Mouse (Mus musculus): ENCODE results near the gene Ccdc141. TPM values are rescaled to one million over a fixed set of nuclear protein-coding genes. Genes with fewer than 3 reads are reported as not detected.

The Ccdc141 gene
- polyA plus RNA-seq, 1 experiment from 2014 or later = 10.7 TPM

DNA sequence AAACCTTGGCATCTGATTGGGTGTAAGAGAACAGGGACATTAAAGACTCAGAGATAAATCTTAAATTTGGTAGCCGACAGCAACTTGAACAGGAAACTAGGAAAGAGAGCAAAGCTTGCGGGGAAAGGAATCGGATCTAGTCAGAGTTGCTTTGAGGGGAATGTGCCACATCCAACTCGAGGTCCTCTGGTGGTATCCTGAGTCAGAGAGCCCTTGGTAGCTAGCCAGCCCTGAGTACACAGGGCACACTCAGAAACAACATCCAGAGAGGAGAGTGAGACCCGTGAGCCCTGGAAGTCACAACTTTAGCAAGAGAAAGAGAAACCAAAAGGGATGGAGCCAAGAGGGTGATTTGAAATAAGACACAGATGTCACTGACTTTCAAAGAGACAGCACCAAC lies 24.6 kb upstream of the Ccdc141 start:
- Histone ChIP-seq H3K9ac (no peak overlapping the region), H3K27ac (no peak overlapping the region), H3K9me3 (ENCODE audit: control insufficient read depth, low read length) (no peaks in the 10 kb centered on the region), H3K4me1 (replicated peaks; ENCODE audit: control insufficient read depth, insufficient read depth, low read length) (no peaks in the 10 kb centered on the region), H3K36me3 (replicated peaks; ENCODE audit: control insufficient read depth, insufficient read depth) (peaks cover 70% of the 10 kb centered on the region), H3K4me3 (replicated peaks; ENCODE audit: low read length) (no peak overlapping the region), H3K4me2 (replicated peaks) (no peak overlapping the region), H3K27me3 (ENCODE audit: control insufficient read depth, insufficient read depth, low read length) (no peaks in the 10 kb centered on the region)
- ATAC-seq (ENCODE audit: low FRiP score) (no peak), DNase-seq (ENCODE audit: low spot score) (no peak)
- WGBS = 92% methylated on average over 5 of the region's 5 CpGs

DNA sequence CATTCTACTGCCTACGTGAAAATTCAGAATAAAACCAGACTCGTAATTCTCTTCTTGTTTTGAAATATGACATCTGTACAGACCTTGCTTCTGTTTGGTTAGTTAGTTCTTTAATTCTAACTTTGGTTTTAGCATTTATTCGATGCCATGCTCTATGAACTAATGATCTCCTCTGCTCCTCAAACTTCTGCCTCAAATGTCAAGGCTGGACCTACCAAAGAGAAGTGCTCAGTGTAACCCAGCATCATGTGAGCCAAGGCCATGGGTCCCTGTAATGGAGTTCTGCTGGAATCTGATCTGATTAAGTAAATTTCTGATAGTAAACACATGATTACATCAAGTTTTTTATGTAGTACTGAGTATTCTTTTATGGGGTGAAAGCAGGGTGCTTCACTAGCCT lies 21.4 kb upstream of the Ccdc141 start:
- no peak overlapping the region for H3K4me2 ChIP-seq (replicated peaks)
- no peak overlapping the region for H3K27ac ChIP-seq
- peaks cover 86% of the 10 kb centered on the region for H3K36me3 ChIP-seq (replicated peaks; ENCODE audit: control insufficient read depth, insufficient read depth)
- 95% methylated on average over 3 of the region's 3 CpGs for WGBS
- no peaks in the 10 kb centered on the region for H3K4me1 ChIP-seq (replicated peaks; ENCODE audit: control insufficient read depth, insufficient read depth, low read length)
- ATAC-seq (ENCODE audit: low FRiP score) = no peak
- H3K9ac ChIP-seq = no peak overlapping the region
- H3K4me3 ChIP-seq (replicated peaks; ENCODE audit: low read length) = no peak overlapping the region
- H3K9me3 ChIP-seq (ENCODE audit: control insufficient read depth, low read length) = no peaks in the 10 kb centered on the region
- no peak for DNase-seq (ENCODE audit: low spot score)
- no peaks in the 10 kb centered on the region for H3K27me3 ChIP-seq (ENCODE audit: control insufficient read depth, insufficient read depth, low read length)

DNA sequence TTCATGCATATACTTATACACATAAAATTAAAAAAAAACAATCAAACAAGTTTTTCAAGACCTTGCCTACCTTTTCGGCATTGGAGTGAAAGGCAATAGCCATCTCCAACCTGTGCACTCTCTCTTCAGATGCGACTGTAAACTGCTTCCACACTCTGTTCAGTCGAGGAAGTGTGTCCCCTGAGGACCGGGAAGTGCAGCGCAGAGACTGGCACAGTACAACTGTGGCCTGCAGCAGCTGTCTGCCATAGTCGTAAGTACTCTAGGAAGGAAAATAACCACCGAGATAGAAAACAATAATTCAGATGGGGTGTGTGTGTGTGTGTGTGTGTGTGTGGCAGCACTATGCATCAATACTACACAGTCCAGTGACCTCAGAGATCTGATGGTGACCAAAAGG lies 20.5 kb upstream of the Ccdc141 start:
- Histone ChIP-seq H3K4me3 (replicated peaks; ENCODE audit: low read length) (no peak overlapping the region), H3K36me3 (replicated peaks; ENCODE audit: control insufficient read depth, insufficient read depth) (peaks cover 84% of the 10 kb centered on the region), H3K4me1 (replicated peaks; ENCODE audit: control insufficient read depth, insufficient read depth, low read length) (no peaks in the 10 kb centered on the region), H3K9me3 (ENCODE audit: control insufficient read depth, low read length) (no peaks in the 10 kb centered on the region), H3K27ac (no peak overlapping the region), H3K27me3 (ENCODE audit: control insufficient read depth, insufficient read depth, low read length) (no peaks in the 10 kb centered on the region), H3K9ac (no peak overlapping the region), H3K4me2 (replicated peaks) (no peak overlapping the region)
- WGBS = 88% methylated on average over 7 of the region's 7 CpGs
- ATAC-seq (ENCODE audit: low FRiP score) (no peak), DNase-seq (ENCODE audit: low spot score) (no peak)

DNA sequence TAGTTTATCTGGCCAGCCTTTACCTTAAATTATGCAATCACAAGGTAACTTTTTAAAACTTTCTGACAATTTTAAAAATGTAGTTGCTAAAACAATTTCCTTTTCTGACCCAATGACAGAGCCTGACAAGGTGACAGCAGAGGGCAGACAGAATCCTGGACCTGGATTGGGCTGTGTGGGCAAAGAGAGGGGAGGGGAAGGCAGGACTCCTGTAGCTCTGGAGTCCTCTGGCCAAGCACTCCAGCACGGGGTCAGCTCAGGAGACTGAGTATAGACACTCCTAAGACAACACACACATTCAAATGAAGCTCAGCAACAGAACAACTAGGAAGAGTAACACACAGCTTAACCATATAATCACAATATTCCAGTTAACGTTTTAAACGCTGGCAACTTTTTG lies 19.9 kb upstream of the Ccdc141 start:
- H3K4me1 ChIP-seq (replicated peaks; ENCODE audit: control insufficient read depth, insufficient read depth, low read length) = no peaks in the 10 kb centered on the region
- no peak overlapping the region for H3K9ac ChIP-seq
- no peaks in the 10 kb centered on the region for H3K9me3 ChIP-seq (ENCODE audit: control insufficient read depth, low read length)
- no peak overlapping the region for H3K27ac ChIP-seq
- 94% methylated on average over 3 of the region's 3 CpGs for WGBS
- H3K4me3 ChIP-seq (replicated peaks; ENCODE audit: low read length) = no peak overlapping the region
- ATAC-seq (ENCODE audit: low FRiP score) (no peak), DNase-seq (ENCODE audit: low spot score) (no peak)
- peaks cover 82% of the 10 kb centered on the region for H3K36me3 ChIP-seq (replicated peaks; ENCODE audit: control insufficient read depth, insufficient read depth)
- no peak overlapping the region for H3K4me2 ChIP-seq (replicated peaks)
- H3K27me3 ChIP-seq (ENCODE audit: control insufficient read depth, insufficient read depth, low read length) = no peaks in the 10 kb centered on the region

DNA sequence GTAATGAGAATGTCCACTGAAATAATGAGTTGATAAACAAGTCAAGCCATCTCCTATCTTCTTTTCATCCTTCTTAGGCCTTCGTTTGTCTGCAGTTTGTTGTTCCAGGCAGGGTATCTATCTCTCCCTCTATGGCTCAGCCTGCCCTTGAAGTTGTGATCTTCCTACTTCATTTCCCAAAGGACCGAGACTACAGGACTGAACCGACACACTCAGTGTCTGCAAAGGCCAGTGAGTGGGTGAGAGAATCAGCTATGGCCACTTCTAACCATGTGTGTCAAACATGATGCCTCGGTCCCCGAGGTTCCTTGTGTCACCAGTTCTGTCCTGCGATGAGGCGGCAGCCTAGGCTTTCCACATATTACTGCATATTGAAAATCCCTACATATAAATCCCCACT lies 19.2 kb upstream of the Ccdc141 start:
- ATAC-seq (ENCODE audit: low FRiP score) = no peak

DNA sequence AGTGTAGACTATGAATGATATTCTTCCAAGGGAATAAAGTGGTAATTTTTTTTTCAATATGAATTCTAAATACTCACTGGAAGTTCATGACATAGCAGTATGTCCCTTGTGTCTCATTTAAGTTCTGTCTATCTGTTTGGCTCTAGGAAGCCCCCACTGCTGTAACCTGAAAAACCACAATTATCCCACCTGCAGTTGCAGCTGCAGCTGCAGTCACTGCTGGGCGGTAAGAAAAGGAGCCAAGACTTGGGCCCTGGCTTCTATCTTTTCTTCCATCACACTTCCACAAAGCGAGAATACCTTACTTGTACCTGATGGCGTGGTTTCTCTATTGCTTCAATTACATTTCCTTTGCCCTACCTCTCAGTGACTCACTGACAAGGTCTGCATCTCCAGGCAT lies 17.1 kb upstream of the Ccdc141 start:
- Histone ChIP-seq H3K27ac (no peak overlapping the region), H3K36me3 (replicated peaks; ENCODE audit: control insufficient read depth, insufficient read depth) (peaks cover 69% of the 10 kb centered on the region), H3K9me3 (ENCODE audit: control insufficient read depth, low read length) (no peaks in the 10 kb centered on the region), H3K4me1 (replicated peaks; ENCODE audit: control insufficient read depth, insufficient read depth, low read length) (no peaks in the 10 kb centered on the region), H3K9ac (no peak overlapping the region), H3K4me3 (replicated peaks; ENCODE audit: low read length) (no peak overlapping the region), H3K27me3 (ENCODE audit: control insufficient read depth, insufficient read depth, low read length) (no peaks in the 10 kb centered on the region), H3K4me2 (replicated peaks) (no peak overlapping the region)
- ATAC-seq (ENCODE audit: low FRiP score) (no peak), DNase-seq (ENCODE audit: low spot score) (no peak)
- WGBS = 96% methylated on average over 3 of the region's 3 CpGs

More for the DNA sequence above, 19.2 kb upstream of the Ccdc141 start:
- Histone ChIP-seq H3K4me2 (replicated peaks) (no peak overlapping the region), H3K27ac (no peak overlapping the region), H3K36me3 (replicated peaks; ENCODE audit: control insufficient read depth, insufficient read depth) (peaks cover 82% of the 10 kb centered on the region), H3K4me1 (replicated peaks; ENCODE audit: control insufficient read depth, insufficient read depth, low read length) (no peaks in the 10 kb centered on the region), H3K4me3 (replicated peaks; ENCODE audit: low read length) (no peak overlapping the region), H3K9ac (no peak overlapping the region), H3K9me3 (ENCODE audit: control insufficient read depth, low read length) (no peaks in the 10 kb centered on the region), H3K27me3 (ENCODE audit: control insufficient read depth, insufficient read depth, low read length) (no peaks in the 10 kb centered on the region)
- 93% methylated on average over 7 of the region's 7 CpGs for WGBS
- DNase-seq (ENCODE audit: low spot score) = no peak

DNA sequence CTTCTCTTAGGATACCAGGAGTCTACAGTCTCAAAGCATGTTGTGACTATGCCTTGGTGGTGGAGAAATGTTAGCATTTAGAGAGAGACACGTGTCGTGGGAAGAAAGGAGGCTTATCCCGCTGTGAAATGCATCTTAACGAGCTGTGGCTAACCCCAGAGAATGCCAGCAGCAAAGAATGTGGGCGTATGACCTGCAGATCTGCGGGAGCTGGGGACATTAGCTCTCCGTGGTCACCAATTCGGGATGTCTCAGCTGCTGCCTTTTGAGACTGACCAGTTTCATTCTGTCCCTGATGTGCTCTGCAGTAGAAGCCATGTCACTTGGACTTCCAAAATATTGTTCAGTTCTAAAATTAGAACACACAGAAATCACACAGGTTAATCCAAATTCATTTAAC lies 16.5 kb upstream of the Ccdc141 start:
- ATAC-seq (ENCODE audit: low FRiP score) = no peak
- H3K4me2 ChIP-seq (replicated peaks) = no peak overlapping the region
- peaks cover 63% of the 10 kb centered on the region for H3K36me3 ChIP-seq (replicated peaks; ENCODE audit: control insufficient read depth, insufficient read depth)
- H3K9me3 ChIP-seq (ENCODE audit: control insufficient read depth, low read length) = no peaks in the 10 kb centered on the region
- no peak overlapping the region for H3K4me3 ChIP-seq (replicated peaks; ENCODE audit: low read length)
- no peaks in the 10 kb centered on the region for H3K4me1 ChIP-seq (replicated peaks; ENCODE audit: control insufficient read depth, insufficient read depth, low read length)
- H3K9ac ChIP-seq = no peak overlapping the region
- no peak overlapping the region for H3K27ac ChIP-seq
- DNase-seq (ENCODE audit: low spot score) = no peak
- WGBS = 70% methylated on average over 8 of the region's 8 CpGs
- no peaks in the 10 kb centered on the region for H3K27me3 ChIP-seq (ENCODE audit: control insufficient read depth, insufficient read depth, low read length)

DNA sequence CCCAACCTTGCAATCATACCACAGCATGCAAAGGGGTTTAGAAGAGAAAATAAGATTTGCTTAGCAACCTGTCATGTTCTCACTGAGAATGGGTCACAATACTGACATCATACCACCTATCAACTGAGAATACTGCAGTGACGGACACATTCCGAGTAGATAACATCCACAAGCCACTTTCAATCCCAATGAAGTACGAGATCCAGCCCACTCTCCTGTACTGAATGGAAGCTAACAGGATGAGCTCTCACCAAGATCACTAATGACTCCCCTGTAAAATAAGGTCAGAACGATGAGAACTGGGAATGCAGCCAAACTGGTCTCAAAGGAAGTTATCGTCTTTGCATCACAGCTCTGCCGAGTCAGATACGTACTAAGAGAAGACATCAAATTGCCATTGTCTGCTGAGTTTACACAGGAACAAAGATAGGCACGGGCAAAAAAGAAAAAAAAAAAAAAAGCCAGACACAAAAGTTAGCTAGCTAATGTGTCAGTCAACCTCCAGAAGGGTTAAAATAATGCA lies 13.7 kb upstream of the Ccdc141 start:
- H3K27ac ChIP-seq = peak overlapping the region; percentile 38; the same call in 1 of the 2 replicates
- H3K9ac ChIP-seq = no peak overlapping the region
- ATAC-seq (ENCODE audit: low FRiP score) (no peak), DNase-seq (ENCODE audit: low spot score) (no peak)
- H3K9me3 ChIP-seq (ENCODE audit: control insufficient read depth, low read length) = no peaks in the 10 kb centered on the region
- H3K27me3 ChIP-seq (ENCODE audit: control insufficient read depth, insufficient read depth, low read length) = no peaks in the 10 kb centered on the region
- 61% methylated on average over 8 of the region's 8 CpGs for WGBS
- no peaks in the 10 kb centered on the region for H3K4me1 ChIP-seq (replicated peaks; ENCODE audit: control insufficient read depth, insufficient read depth, low read length)
- peaks cover 38% of the 10 kb centered on the region for H3K36me3 ChIP-seq (replicated peaks; ENCODE audit: control insufficient read depth, insufficient read depth)
- no peak overlapping the region for H3K4me3 ChIP-seq (replicated peaks; ENCODE audit: low read length)
- H3K4me2 ChIP-seq (replicated peaks) = no peak overlapping the region

DNA sequence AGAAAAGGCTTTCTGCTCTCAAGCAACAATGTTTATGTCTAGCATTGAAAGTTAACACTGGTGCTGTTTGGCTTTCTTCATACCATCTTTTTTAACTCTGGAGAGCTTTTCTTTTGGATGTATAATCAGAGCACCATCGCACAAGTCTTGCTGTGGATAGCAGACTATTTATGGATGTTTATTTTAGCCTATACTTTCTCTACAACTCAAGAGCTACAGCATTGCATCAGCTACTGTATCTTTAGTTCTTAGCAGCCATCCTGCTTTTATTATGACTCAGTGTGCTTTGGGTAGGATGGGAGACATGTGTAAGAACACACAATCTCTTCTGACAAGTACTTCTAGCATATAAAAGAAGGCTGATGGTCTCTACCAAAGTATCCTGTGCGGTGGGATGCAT lies 13.2 kb upstream of the Ccdc141 start:
- Histone ChIP-seq H3K4me3 (replicated peaks; ENCODE audit: low read length) (no peak overlapping the region), H3K9me3 (ENCODE audit: control insufficient read depth, low read length) (no peaks in the 10 kb centered on the region), H3K27ac (peak overlapping the region; percentile 9; the same call in 1 of the 2 replicates), H3K36me3 (replicated peaks; ENCODE audit: control insufficient read depth, insufficient read depth) (peaks cover 34% of the 10 kb centered on the region), H3K27me3 (ENCODE audit: control insufficient read depth, insufficient read depth, low read length) (no peaks in the 10 kb centered on the region), H3K4me1 (replicated peaks; ENCODE audit: control insufficient read depth, insufficient read depth, low read length) (no peaks in the 10 kb centered on the region), H3K9ac (no peak overlapping the region), H3K4me2 (replicated peaks) (no peak overlapping the region)
- ATAC-seq (ENCODE audit: low FRiP score) = no peak
- DNase-seq (ENCODE audit: low spot score) = no peak
- 100% methylated on average over 2 of the region's 2 CpGs for WGBS

DNA sequence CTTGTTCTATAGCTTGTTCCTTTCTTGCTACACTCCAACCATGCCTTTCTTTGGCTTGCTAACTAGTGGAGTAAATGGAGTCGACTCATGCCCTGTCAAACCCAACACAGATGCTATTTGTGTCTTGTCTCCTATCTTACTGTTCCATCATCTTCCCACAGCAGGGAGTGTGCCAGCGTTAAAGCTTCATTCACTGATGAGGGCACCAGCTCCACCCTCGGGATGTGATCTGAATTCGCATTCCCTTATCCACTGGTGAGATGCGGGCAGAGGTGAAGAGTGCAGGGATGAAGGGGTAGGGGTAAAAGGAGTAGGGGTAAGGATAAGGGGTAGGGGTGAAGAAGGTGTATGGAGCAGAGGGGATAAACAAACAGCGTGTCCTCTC lies 12.6 kb upstream of the Ccdc141 start:
- Histone ChIP-seq H3K27ac (no peak overlapping the region), H3K9me3 (ENCODE audit: control insufficient read depth, low read length) (no peaks in the 10 kb centered on the region), H3K4me2 (replicated peaks) (no peak overlapping the region), H3K27me3 (ENCODE audit: control insufficient read depth, insufficient read depth, low read length) (no peaks in the 10 kb centered on the region), H3K4me1 (replicated peaks; ENCODE audit: control insufficient read depth, insufficient read depth, low read length) (no peaks in the 10 kb centered on the region), H3K4me3 (replicated peaks; ENCODE audit: low read length) (no peak overlapping the region), H3K9ac (no peak overlapping the region), H3K36me3 (replicated peaks; ENCODE audit: control insufficient read depth, insufficient read depth) (peaks cover 28% of the 10 kb centered on the region)
- ATAC-seq (ENCODE audit: low FRiP score) = no peak
- WGBS = 76% methylated on average over 6 of the region's 6 CpGs
- no peak for DNase-seq (ENCODE audit: low spot score)
